ENCODE assay signal across 24 mouse cellular contexts in the genomic region with DNA sequence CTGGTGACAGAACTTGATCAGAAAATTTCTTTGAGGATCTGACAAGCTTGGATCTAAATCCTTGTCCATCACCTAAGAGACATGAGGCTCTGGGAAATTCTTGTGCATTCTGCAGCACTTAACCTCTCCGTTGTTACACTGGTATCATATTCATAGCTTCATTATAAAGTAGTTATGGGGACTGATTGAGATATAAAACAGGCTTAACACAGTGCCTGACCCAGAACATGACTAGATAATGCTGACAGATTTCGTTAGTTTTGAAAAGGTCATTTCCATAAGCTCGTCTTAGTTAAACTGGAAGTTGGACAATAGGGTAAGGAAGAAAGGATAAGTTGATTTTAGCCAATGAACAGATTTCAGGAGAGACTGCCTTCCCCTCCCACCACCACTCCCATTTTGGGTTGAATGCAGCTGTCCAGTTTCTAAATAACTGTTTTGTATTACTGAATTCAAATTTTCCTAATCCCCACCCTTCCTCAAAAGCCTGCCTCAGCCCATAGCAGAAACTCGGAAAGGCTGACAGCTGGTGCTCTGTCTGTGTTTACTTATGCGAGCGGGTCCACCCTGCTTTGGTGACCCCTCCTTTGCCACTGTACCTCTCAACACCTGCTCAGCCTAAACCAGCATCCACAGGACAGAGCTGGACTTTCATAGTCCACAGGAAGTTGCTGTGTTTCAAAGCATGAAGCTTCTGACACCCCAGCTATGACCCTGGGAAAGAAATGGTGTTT.
DNase-seq lines count a peak whose midpoint lies in the region; ATAC-seq lines count a peak whose summit lies in the region.
"Had no signal": no experiment of that assay in that cellular context is flagged by ENCODE, and none has a peak within 500 bp of the region (broad histone marks: within the 10 kb centered on the region; RNA-seq: fewer than 3 reads in every experiment).

No protein-coding gene starts in this region.

- WGBS in hindbrain, embryonic 13.5 days, result 49% methylated on average over 6 of the region's 6 CpGs
- 45% methylated on average over 6 of the region's 6 CpGs for WGBS in hindbrain, embryonic 14.5 days
- 17% methylated on average over 6 of the region's 6 CpGs for WGBS in forebrain, embryonic 13.5 days
- 20% methylated on average over 6 of the region's 6 CpGs for WGBS in forebrain, embryonic 15.5 days
- 12% methylated on average over 6 of the region's 6 CpGs for WGBS in midbrain, embryonic 15.5 days

- H3K4me1 ChIP-seq in hindbrain, embryonic 13.5 days (replicated peaks), result peaks cover 6% of the 10 kb centered on the region; the same call in 1 of the 2 replicates
- H3K4me1 ChIP-seq in hindbrain, embryonic 14.5 days (replicated peaks; ENCODE audit: control insufficient read depth, insufficient read depth, low read length), result no peaks in the 10 kb centered on the region
- peaks cover 13% of the 10 kb centered on the region; the same call in 1 of the 2 replicates for H3K4me1 ChIP-seq in forebrain, embryonic 13.5 days
- 0 out of 2 replicates have a peak, but pooled peaks cover 8% of the 10 kb centered on the region for H3K4me1 ChIP-seq in forebrain, embryonic 15.5 days
- H3K4me1 ChIP-seq in midbrain, embryonic 15.5 days, result 0 out of 2 replicates have a peak, but pooled peaks cover 6% of the 10 kb centered on the region
- H3K4me1 ChIP-seq: heart, embryonic 13.5 days; kidney, embryonic 15.5 days; limb, embryonic 12.5 days; liver, embryonic 15.5 days; neural tube, embryonic 13.5 days had no signal

- H3K4me3 ChIP-seq in hindbrain, embryonic 13.5 days, result no peak overlapping the region
- H3K4me3 ChIP-seq in hindbrain, embryonic 14.5 days (replicated peaks; ENCODE audit: low read length), result no peak overlapping the region
- H3K4me3 ChIP-seq in forebrain, embryonic 13.5 days, result no peak overlapping the region
- no peak overlapping the region for H3K4me3 ChIP-seq in forebrain, embryonic 15.5 days
- no peak overlapping the region for H3K4me3 ChIP-seq in midbrain, embryonic 15.5 days
- H3K4me3 ChIP-seq: heart, embryonic 13.5 days; kidney, embryonic 15.5 days; limb, embryonic 12.5 days; liver, embryonic 15.5 days; neural tube, embryonic 13.5 days had no signal

- no peak overlapping the region for H3K9ac ChIP-seq in hindbrain, embryonic 13.5 days
- H3K9ac ChIP-seq in hindbrain, embryonic 14.5 days, result no peak overlapping the region
- H3K9ac ChIP-seq in forebrain, embryonic 13.5 days, result no peak overlapping the region
- H3K9ac ChIP-seq in forebrain, embryonic 15.5 days (replicated peaks), result no peak overlapping the region
- no peak overlapping the region for H3K9ac ChIP-seq in midbrain, embryonic 15.5 days
- H3K9ac ChIP-seq: heart, embryonic 13.5 days; kidney, embryonic 15.5 days; limb, embryonic 12.5 days; liver, embryonic 15.5 days; lung, embryonic 14.5 days; neural tube, embryonic 13.5 days had no signal

- H3K27me3 ChIP-seq in hindbrain, embryonic 13.5 days, result no peaks in the 10 kb centered on the region
- H3K27me3 ChIP-seq in hindbrain, embryonic 14.5 days (ENCODE audit: control insufficient read depth, insufficient read depth, low read length), result no peaks in the 10 kb centered on the region
- no peaks in the 10 kb centered on the region for H3K27me3 ChIP-seq in forebrain, embryonic 13.5 days
- H3K27me3 ChIP-seq in forebrain, embryonic 15.5 days, result no peaks in the 10 kb centered on the region
- H3K27me3 ChIP-seq in midbrain, embryonic 15.5 days (replicated peaks), result no peaks in the 10 kb centered on the region
- H3K27me3 ChIP-seq: liver, embryonic 15.5 days; neural tube, embryonic 13.5 days had no signal

- no peaks in the 10 kb centered on the region for H3K9me3 ChIP-seq in hindbrain, embryonic 13.5 days
- no peaks in the 10 kb centered on the region for H3K9me3 ChIP-seq in hindbrain, embryonic 14.5 days (ENCODE audit: control insufficient read depth, low read length)
- H3K9me3 ChIP-seq in forebrain, embryonic 13.5 days (replicated peaks), result no peaks in the 10 kb centered on the region
- no peaks in the 10 kb centered on the region for H3K9me3 ChIP-seq in forebrain, embryonic 15.5 days
- H3K9me3 ChIP-seq in midbrain, embryonic 15.5 days, result no peaks in the 10 kb centered on the region
- H3K9me3 ChIP-seq: heart, embryonic 13.5 days; kidney, embryonic 15.5 days; limb, embryonic 12.5 days; liver, embryonic 15.5 days; neural tube, embryonic 13.5 days had no signal

- H3K27ac ChIP-seq in hindbrain, embryonic 13.5 days, result no peak overlapping the region
- no peak overlapping the region for H3K27ac ChIP-seq in hindbrain, embryonic 14.5 days
- H3K27ac ChIP-seq in forebrain, embryonic 13.5 days, result no peak overlapping the region
- no peak overlapping the region for H3K27ac ChIP-seq in forebrain, embryonic 15.5 days (replicated peaks)
- no peak overlapping the region for H3K27ac ChIP-seq in midbrain, embryonic 15.5 days
- H3K27ac ChIP-seq: heart, embryonic 13.5 days; kidney, embryonic 15.5 days; limb, embryonic 12.5 days; liver, embryonic 15.5 days; neural tube, embryonic 13.5 days had no signal

- no peak for DNase-seq in hindbrain, embryonic 14.5 days (ENCODE audit: low spot score)
- no peak for DNase-seq in adrenal gland, postnatal 10 days
- no peak for DNase-seq in thymus, adult 18-20 months
- DNase-seq: adrenal gland, adult 2 months; B cell, adult 2 months; cerebellum, adult 8-10 months; cerebellum, postnatal 25 days; kidney, adult 18-20 months; kidney, postnatal 25 days; lung, embryonic 14.5 days; lung, postnatal 14 days; right cerebral cortex, postnatal 25 days; thymus, adult 2 months; thymus, postnatal 36 days had no signal

- H3K36me3 ChIP-seq in hindbrain, embryonic 13.5 days, result no peaks in the 10 kb centered on the region
- no peaks in the 10 kb centered on the region for H3K36me3 ChIP-seq in hindbrain, embryonic 14.5 days (replicated peaks; ENCODE audit: control insufficient read depth, insufficient read depth)
- no peaks in the 10 kb centered on the region for H3K36me3 ChIP-seq in forebrain, embryonic 13.5 days (ENCODE audit: poor library complexity, severe bottlenecking)
- no peaks in the 10 kb centered on the region for H3K36me3 ChIP-seq in forebrain, embryonic 15.5 days
- H3K36me3 ChIP-seq in midbrain, embryonic 15.5 days (replicated peaks), result no peaks in the 10 kb centered on the region
- H3K36me3 ChIP-seq: heart, embryonic 13.5 days; kidney, embryonic 15.5 days; limb, embryonic 12.5 days; liver, embryonic 15.5 days; neural tube, embryonic 13.5 days had no signal

- ATAC-seq in hindbrain, embryonic 13.5 days (ENCODE audit: low FRiP score), result peak; percentile 47; the same call in 1 of the 2 replicates
- no peak; the same call in 1 of the 2 replicates for ATAC-seq in hindbrain, embryonic 14.5 days (ENCODE audit: low FRiP score)
- peak; percentile 84; the same call in 1 of the 2 replicates for ATAC-seq in forebrain, embryonic 13.5 days
- ATAC-seq in forebrain, embryonic 15.5 days (replicated peaks), result 0 out of 2 replicates have a peak, but pooled peaks have one; percentile 29
- peak; percentile 66 for ATAC-seq in midbrain, embryonic 15.5 days (replicated peaks)
- ATAC-seq: inflammation-experienced regulatory T-cells, adult 6 months had no signal

- no peak overlapping the region for H3K4me2 ChIP-seq in hindbrain, embryonic 13.5 days
- no peak overlapping the region for H3K4me2 ChIP-seq in hindbrain, embryonic 14.5 days (replicated peaks)
- H3K4me2 ChIP-seq in forebrain, embryonic 13.5 days, result no peak overlapping the region
- H3K4me2 ChIP-seq in forebrain, embryonic 15.5 days (replicated peaks), result no peak overlapping the region
- H3K4me2 ChIP-seq in midbrain, embryonic 15.5 days, result no peak overlapping the region
- H3K4me2 ChIP-seq: heart, embryonic 13.5 days; kidney, embryonic 15.5 days; limb, embryonic 12.5 days; liver, embryonic 15.5 days; lung, embryonic 14.5 days; neural tube, embryonic 13.5 days had no signal
